Mouse (Mus musculus) limb, embryonic 15.5 days (tissue): Measurements from ENCODE around the gene Atp5c1. TPM values are rescaled to one million over a fixed set of nuclear protein-coding genes. Genes with fewer than 3 reads are reported as not detected.
A peak's percentile ranks its signal among the peaks of the same experiment; 100 is the strongest.

Source experiments
- ATAC-seq: fragments of 200-750 bp; cut with Nextera tagmentation; 2 replicates; pipeline ENCODE4 v1.8.0; 2017; ENCODE audit warnings: low read depth, moderate TSS enrichment; ENCODE audit not compliant: insufficient number of reproducible peaks, low FRiP score, low TSS enrichment
- H3K27ac ChIP-seq: fragments of 300-500 bp; sonication (generic); 2 replicates; pipeline ENCODE4 v1.5.1; 2015; ENCODE audit warnings: moderate library complexity, mild to moderate bottlenecking, inconsistent platforms
- H3K27me3 ChIP-seq: fragments of 300-500 bp; sonication (generic); 2 replicates; pipeline ENCODE4 v1.6.1; 2015; ENCODE audit warnings: inconsistent platforms
- H3K36me3 ChIP-seq: fragments of 300-500 bp; sonication (generic); 2 replicates; pipeline ENCODE4 v1.6.1; 2015; ENCODE audit warnings: inconsistent platforms
- H3K4me1 ChIP-seq: fragments of 300-500 bp; sonication (generic); 2 replicates; pipeline ENCODE4 v1.6.1; 2015; ENCODE audit warnings: inconsistent platforms
- H3K4me2 ChIP-seq: fragments of 300-500 bp; sonication (generic); 2 replicates; pipeline ENCODE4 v1.6.1; 2015; ENCODE audit warnings: mild to moderate bottlenecking, inconsistent platforms
- H3K4me3 ChIP-seq: fragments of 300-500 bp; sonication (generic); 2 replicates; pipeline ENCODE4 v1.5.1; 2015; ENCODE audit warnings: mild to moderate bottlenecking, inconsistent platforms
- H3K9ac ChIP-seq: fragments of 300-500 bp; sonication (generic); 2 replicates; pipeline ENCODE4 v1.6.1; 2015; ENCODE audit warnings: inconsistent platforms
- H3K9me3 ChIP-seq: fragments of 300-500 bp; sonication (generic); 2 replicates; pipeline ENCODE4 v1.6.1; 2016; ENCODE audit warnings: inconsistent platforms
- WGBS: fragments of 180-500 bp; shearing (Covaris S2); methylation state at CpG from one replicate; pipeline ENCODE4 v1.1.7; 2015; 5-methylcytosine and 5-hydroxymethylcytosine counted together
- polyA plus RNA-seq: library from polyadenylated mRNA; unstranded; fragments of >200 nt; fragmentation: Nextera tagmentation; extraction: Ambion mirVana; gene quantifications from 2 replicates; pipeline ENCODE4 v1.2.1, GENCODE M21; 2015

Gene Atp5c1
- 495 and 517 TPM in 2 replicates for polyA plus RNA-seq

DNA sequence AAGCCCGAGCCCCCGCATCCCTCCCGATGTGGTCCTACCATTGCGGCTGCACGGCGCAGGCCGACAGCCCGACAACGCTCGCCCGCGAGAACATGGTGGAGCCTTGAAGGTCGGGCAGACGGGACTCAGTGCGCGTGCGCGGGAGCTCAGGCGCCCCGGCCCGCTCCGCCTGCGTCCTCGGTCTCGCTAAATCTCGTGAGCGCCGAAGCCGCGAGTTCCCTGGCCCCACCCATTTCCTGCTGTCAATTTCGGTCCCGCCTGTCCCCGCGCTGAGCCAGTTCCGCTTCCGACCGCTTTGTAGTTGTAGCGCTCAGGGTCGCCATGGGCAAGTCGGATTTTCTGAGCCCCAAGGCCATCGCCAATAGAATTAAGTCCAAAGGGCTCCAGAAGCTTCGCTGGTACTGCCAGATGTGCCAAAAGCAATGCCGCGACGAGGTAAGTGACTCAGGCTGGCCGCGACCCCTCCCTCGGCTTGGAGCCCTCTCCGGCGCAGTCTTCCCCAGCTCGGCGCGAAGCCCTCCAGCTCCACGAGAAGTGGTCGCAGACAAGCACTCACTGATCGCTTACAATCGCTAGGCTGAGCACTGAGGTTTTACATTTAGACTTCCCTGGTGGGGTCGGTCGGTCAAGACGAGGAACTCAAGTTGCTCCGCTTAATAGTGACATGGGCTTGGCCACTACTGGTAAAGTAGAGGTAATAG is at the start of gene Atp5c1, which contains the start of gene Kin:
Gene Atp5c1, minus strand, starts transcription at position 201 of the 701 bp plus-strand sequence.
Gene Kin, plus strand, starts transcription at position 284 of the 701 bp plus-strand sequence.
- H3K4me1 ChIP-seq, result peaks cover 30% of the 10 kb centered on the region
- H3K27ac ChIP-seq, result peak within 1 kb of the TSS; percentile 94
- no peaks in the 10 kb centered on the region; the same call in 1 of the 2 replicates for H3K36me3 ChIP-seq
- under 1% methylated on average over 61 of the region's 61 CpGs for WGBS
- peak within 1 kb of the TSS; percentile 96 for H3K4me3 ChIP-seq
- peak; percentile 96 for ATAC-seq
- H3K4me2 ChIP-seq, result peak within 1 kb of the TSS; percentile 59
- H3K9me3 ChIP-seq, result no peaks in the 10 kb centered on the region
- peak within 1 kb of the TSS; percentile 99 for H3K9ac ChIP-seq
- H3K27me3 ChIP-seq, result no peaks in the 10 kb centered on the region

DNA sequence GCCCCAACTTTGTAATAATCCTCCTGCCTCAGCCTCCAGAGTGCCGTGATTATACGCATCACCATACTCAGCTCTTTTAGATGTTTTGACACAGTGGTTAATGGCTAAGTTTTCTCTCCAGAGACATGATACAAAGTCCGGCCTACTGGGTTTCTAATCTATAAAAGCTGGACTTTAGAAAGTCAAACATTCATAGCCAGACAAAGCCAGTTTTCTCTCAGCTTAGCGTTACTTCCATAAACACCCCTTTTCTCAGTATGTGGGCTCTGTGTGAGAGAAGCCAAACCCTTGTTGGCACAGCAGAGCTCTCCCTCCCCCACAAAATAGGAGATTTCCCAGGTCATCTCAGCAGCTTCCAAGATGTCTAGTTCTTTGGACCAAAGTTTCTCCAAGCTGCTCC is 48.3 kb upstream of the Atp5c1 start:
- no peaks in the 10 kb centered on the region for H3K9me3 ChIP-seq
- no peak for ATAC-seq

DNA sequence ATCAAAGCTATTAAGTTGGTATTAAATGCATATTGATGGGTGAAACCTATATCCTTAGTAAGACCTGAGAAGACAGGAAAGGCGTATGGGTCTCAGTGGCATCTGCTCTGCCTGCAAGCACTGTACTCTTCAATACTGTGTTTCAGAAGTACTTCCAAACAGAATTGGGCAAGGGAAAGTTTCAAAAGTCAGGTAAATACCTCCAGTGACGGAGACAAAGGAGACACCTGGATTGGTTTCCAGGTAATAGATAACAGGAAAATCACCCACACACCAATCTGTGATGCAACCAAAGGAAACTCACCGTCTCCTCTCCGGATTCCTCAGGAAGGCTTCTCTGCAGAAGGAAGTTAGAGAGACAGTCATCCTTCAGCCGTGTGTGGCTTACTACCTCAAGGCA is 47.2 kb upstream of the Atp5c1 start:
- Histone ChIP-seq H3K9ac (no peak overlapping the region), H3K9me3 (no peaks in the 10 kb centered on the region), H3K4me2 (no peak overlapping the region), H3K27ac (no peak overlapping the region), H3K4me1 (no peaks in the 10 kb centered on the region), H3K36me3 (no peaks in the 10 kb centered on the region), H3K4me3 (no peak overlapping the region), H3K27me3 (no peaks in the 10 kb centered on the region)
- ATAC-seq, result no peak
- 84% methylated on average over 5 of the region's 5 CpGs for WGBS

More for the DNA sequence above, 48.3 kb upstream of the Atp5c1 start:
- Histone ChIP-seq H3K4me2 (no peak overlapping the region), H3K4me3 (no peak overlapping the region), H3K27ac (no peak overlapping the region), H3K27me3 (no peaks in the 10 kb centered on the region), H3K4me1 (no peaks in the 10 kb centered on the region), H3K9ac (no peak overlapping the region), H3K36me3 (no peaks in the 10 kb centered on the region)
- WGBS, result 75% methylated on average over 4 of the region's 4 CpGs

DNA sequence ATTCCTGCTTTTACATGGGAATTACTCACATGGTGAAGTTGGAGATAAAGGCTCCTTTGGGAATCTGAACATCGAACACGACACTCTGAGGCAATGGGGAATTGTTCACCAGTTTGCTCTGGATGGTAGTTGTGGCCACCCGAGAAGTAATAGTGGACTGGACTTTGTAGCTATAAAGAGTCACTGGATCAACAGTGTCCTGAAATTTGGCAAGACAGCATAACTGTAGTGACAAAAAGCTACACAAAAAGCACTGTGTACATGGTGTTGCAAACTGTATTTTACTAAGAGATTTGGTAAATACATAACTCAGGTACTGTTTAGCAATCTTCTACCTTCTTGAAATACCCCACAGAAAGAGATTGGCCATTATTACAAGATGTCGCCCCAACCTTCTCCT is 45.8 kb upstream of the Atp5c1 start:
- Histone ChIP-seq H3K4me3 (no peak overlapping the region), H3K4me1 (no peaks in the 10 kb centered on the region), H3K9me3 (no peaks in the 10 kb centered on the region), H3K4me2 (no peak overlapping the region), H3K27me3 (no peaks in the 10 kb centered on the region), H3K27ac (no peak overlapping the region), H3K36me3 (no peaks in the 10 kb centered on the region), H3K9ac (no peak overlapping the region)
- ATAC-seq, result no peak
- 88% methylated on average over 4 of the region's 4 CpGs for WGBS

DNA sequence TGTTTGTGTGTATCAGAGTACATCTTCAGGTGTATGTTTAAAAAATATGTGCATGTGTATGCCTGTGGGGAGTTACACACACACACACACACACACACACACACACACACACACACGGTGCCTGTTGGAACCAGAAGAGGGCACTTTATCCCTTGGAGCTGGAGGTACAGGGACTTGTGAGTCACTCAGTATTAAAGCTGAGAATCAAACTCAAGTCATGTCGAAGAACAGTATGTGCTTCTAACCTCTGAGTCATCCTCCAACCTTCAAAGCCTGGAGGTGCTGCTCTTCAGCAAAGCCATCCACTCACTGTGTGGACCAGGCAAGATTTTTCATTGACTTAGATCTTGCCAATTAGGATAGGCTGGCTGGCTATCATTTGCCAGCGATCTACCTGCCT is 41.5 kb upstream of the Atp5c1 start:
- H3K4me3 ChIP-seq, result no peak overlapping the region
- H3K4me1 ChIP-seq, result no peaks in the 10 kb centered on the region
- no peaks in the 10 kb centered on the region for H3K9me3 ChIP-seq
- H3K4me2 ChIP-seq, result no peak overlapping the region
- H3K9ac ChIP-seq, result no peak overlapping the region
- H3K27me3 ChIP-seq, result no peaks in the 10 kb centered on the region
- WGBS, result 63% methylated on average over 3 of the region's 3 CpGs
- no peaks in the 10 kb centered on the region for H3K36me3 ChIP-seq
- no peak overlapping the region for H3K27ac ChIP-seq
- ATAC-seq, result no peak

DNA sequence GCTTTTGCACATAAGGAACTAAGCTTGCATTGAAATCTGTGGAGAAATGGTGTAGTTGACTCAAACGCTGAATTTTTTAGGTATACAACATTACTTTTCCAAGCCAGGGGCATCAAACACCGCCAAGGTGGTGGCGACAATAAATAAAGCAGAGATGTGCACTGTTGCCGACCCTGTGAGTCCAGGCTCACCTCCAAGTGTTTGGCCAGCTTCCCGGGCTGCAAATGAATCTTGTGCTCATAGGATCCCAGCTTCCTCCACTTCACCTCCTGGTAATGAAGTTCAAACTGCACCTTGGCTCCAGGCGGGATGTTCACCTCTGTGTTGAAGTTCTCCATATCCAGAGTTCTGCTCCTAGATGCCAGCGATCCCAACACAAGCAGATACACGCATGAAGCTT is 39.0 kb upstream of the Atp5c1 start:
- no peaks in the 10 kb centered on the region for H3K9me3 ChIP-seq
- H3K36me3 ChIP-seq, result no peaks in the 10 kb centered on the region
- no peak overlapping the region for H3K4me2 ChIP-seq
- ATAC-seq, result no peak
- H3K4me1 ChIP-seq, result no peaks in the 10 kb centered on the region
- H3K27ac ChIP-seq, result no peak overlapping the region
- no peaks in the 10 kb centered on the region for H3K27me3 ChIP-seq
- no peak overlapping the region for H3K9ac ChIP-seq
- 69% methylated on average over 8 of the region's 8 CpGs for WGBS
- no peak overlapping the region for H3K4me3 ChIP-seq

DNA sequence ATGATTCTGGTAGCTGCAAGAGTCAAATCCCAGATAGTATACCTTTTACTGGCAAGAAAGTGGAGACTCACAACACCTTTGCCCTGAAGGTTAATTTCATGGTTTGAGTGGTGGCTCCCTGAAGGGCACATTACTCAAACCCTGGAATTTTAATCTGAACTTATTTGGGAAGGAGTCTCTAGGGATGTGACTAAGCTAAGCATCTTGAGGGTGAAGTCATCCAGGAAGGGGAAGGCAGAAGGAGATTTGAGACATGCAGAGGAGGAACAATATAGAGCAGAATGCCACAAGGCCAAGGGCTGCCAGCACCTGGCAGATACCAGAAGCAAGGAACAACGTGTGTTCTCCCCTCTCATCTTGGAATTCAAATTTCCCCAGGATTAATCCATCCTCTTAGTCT is 38.4 kb upstream of the Atp5c1 start:
- Histone ChIP-seq H3K4me3 (no peak overlapping the region), H3K9ac (no peak overlapping the region), H3K4me1 (no peaks in the 10 kb centered on the region), H3K27me3 (no peaks in the 10 kb centered on the region), H3K36me3 (no peaks in the 10 kb centered on the region), H3K4me2 (no peak overlapping the region), H3K9me3 (no peaks in the 10 kb centered on the region), H3K27ac (no peak overlapping the region)
- WGBS, result 56% methylated on average over 1 of the region's 1 CpGs
- no peak for ATAC-seq

DNA sequence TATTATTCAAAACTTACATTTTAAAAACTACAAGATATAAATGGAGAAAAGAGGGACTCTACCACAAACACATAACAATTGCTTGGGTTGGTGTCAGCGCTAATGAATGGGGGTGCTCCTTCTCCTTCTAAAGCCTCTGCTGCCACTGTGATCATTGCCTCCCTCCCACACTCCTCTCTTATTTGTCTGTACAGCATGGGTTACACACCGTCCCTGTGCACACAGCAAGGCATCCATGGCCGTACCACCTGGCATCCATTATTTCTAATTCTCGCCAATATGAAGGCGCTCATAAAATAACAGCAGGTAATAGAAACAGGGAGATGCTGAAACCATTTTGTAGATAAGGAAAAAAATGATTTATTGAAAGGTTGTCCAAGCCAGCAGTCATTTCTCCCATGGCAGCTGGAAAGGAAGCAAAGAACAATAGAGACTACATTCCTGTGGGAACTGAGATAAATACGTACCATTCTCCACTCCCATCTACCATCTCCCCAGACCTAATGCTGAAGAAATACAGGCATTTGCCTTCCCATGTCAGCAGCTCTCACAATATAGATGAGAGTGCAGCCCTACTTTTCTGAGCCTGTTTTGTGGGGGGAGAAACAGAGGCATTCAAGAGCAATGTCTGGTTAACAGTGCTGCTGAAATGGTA is 28.4 kb upstream of the Atp5c1 start:
- Histone ChIP-seq H3K9ac (no peak overlapping the region), H3K27ac (no peak overlapping the region), H3K9me3 (no peaks in the 10 kb centered on the region), H3K36me3 (no peaks in the 10 kb centered on the region), H3K4me3 (no peak overlapping the region), H3K4me1 (no peaks in the 10 kb centered on the region), H3K27me3 (no peaks in the 10 kb centered on the region), H3K4me2 (no peak overlapping the region)
- 40% methylated on average over 6 of the region's 6 CpGs for WGBS
- no peak for ATAC-seq

DNA sequence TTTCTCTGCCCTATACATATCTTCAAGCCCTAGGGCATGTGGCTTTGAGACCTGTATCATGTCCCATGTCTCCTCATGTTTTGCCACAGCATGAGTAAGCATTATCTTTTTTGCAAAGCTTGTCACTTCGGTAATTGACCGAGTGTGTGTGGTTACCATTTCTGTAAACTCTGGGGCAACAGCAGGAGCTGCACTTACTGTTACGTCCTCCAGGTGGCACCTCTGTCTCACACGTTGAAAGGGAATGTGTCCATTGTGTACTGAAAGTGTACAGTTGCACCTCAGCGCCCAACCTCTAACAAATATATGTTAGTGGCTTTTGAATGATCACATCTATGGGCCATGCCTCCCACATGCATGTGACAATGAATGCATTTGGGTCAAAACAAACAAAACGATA is 20.9 kb upstream of the Atp5c1 start:
- no peak overlapping the region for H3K9ac ChIP-seq
- 43% methylated on average over 6 of the region's 6 CpGs for WGBS
- H3K27me3 ChIP-seq, result no peaks in the 10 kb centered on the region
- no peak overlapping the region for H3K27ac ChIP-seq
- no peaks in the 10 kb centered on the region for H3K36me3 ChIP-seq
- H3K4me2 ChIP-seq, result no peak overlapping the region
- no peaks in the 10 kb centered on the region for H3K9me3 ChIP-seq
- ATAC-seq, result no peak
- H3K4me1 ChIP-seq, result no peaks in the 10 kb centered on the region
- no peak overlapping the region for H3K4me3 ChIP-seq

DNA sequence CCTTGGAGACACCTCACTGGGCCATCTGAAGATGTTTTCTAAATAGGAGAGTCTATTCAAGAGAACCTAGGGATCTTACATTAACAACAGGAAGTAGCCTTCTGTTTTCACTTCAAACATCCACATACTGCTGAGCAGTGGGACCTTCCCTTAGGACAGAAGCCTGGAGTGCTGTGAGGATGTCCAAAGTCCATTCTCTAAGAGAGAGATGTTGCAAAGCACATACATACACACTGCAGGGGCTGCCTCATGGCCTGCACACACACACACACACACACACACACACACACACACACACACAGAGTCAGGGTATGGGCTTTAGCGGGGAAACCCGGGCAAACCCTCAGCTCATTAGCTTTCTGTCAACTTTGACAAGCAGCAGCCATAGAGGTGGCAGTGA is 20.2 kb upstream of the Atp5c1 start:
- H3K4me2 ChIP-seq, result no peak overlapping the region
- no peaks in the 10 kb centered on the region for H3K27me3 ChIP-seq
- no peak for ATAC-seq
- no peaks in the 10 kb centered on the region for H3K9me3 ChIP-seq
- H3K4me1 ChIP-seq, result no peaks in the 10 kb centered on the region
- no peak overlapping the region for H3K4me3 ChIP-seq
- no peak overlapping the region for H3K9ac ChIP-seq
- H3K36me3 ChIP-seq, result no peaks in the 10 kb centered on the region
- WGBS, result 93% methylated on average over 2 of the region's 2 CpGs
- H3K27ac ChIP-seq, result no peak overlapping the region

DNA sequence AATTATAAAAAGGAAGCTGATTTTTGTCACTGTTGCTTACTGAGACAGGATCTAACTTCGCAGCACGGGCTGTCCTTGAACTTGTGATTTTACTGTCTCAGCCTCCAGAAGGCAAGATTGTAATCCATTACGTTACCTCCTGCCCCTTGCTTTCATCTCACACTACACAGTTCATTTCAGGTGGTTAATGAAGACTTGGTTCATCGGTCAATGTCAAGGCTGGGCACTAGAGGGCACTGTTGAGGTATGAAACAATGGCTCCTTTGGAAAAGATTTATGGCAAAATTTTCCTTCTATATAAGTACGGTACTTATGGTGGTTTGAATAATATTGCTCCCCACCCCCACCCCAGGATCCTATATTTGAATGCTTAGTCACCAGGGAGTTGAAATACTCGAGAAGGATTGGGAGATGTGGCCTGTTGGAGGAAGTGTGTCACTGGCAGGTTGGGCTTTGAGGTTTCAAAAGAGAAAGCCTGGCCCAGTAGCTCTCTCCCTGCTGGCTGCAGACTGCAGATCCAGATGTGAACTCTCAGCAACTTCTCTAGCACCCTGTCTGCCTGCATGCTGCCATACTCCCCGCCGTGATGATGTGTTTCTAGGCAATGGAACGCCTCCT is 18.4 kb upstream of the Atp5c1 start:
- no peak overlapping the region for H3K4me2 ChIP-seq
- 0 out of 2 replicates have a peak, but pooled peaks cover 4% of the 10 kb centered on the region for H3K36me3 ChIP-seq
- no peak overlapping the region for H3K27ac ChIP-seq
- 32% methylated on average over 9 of the region's 9 CpGs for WGBS
- H3K9me3 ChIP-seq, result no peaks in the 10 kb centered on the region
- no peak for ATAC-seq
- H3K9ac ChIP-seq, result no peak overlapping the region
- no peak overlapping the region for H3K4me3 ChIP-seq
- no peaks in the 10 kb centered on the region for H3K4me1 ChIP-seq
- no peaks in the 10 kb centered on the region for H3K27me3 ChIP-seq
